Mouse (Mus musculus) cerebellum, adult 11-12 months (tissue): ENCODE results near the gene Ppp1r12a.
"Not testable (repeated sequence)": the region's sequence is repeated elsewhere in the genome, so short reads cannot be mapped to it uniquely, and the experiment has no call there.

Experiments used
- DNase-seq: peaks from one replicate; pipeline ENCODE4 v3.0.0; 2022

Gene Ppp1r12a

GRCm38 (mm10) chr10:108202126-108202525, 40.1 kb downstream of the Ppp1r12a start:
- no peak for DNase-seq

GRCm38 (mm10) chr10:108203440-108203839, 41.4 kb downstream of the Ppp1r12a start:
- DNase-seq = no peak

- no peak for DNase-seq
Measured at GRCm38 (mm10) chr10:108209396-108209795, 47.4 kb downstream of the Ppp1r12a start.

GRCm38 (mm10) chr10:108224413-108224812, 62.4 kb downstream of the Ppp1r12a start:
- DNase-seq = no peak

- DNase-seq = no peak
Measured at GRCm38 (mm10) chr10:108237049-108237448, 75.1 kb downstream of the Ppp1r12a start.

- DNase-seq = no peak
Measured at GRCm38 (mm10) chr10:108239061-108239460, 77.1 kb downstream of the Ppp1r12a start.

- no peak for DNase-seq
Measured at GRCm38 (mm10) chr10:108250710-108251109, 88.7 kb downstream of the Ppp1r12a start.

- no peak for DNase-seq
Measured at GRCm38 (mm10) chr10:108251181-108251580, 89.2 kb downstream of the Ppp1r12a start.

- no peak for DNase-seq
Measured at GRCm38 (mm10) chr10:108255812-108256376, 93.9 kb downstream of the Ppp1r12a start.

GRCm38 (mm10) chr10:108260931-108261330, 98.9 kb downstream of the Ppp1r12a start:
- DNase-seq = no peak

- no peak for DNase-seq
Measured at GRCm38 (mm10) chr10:108264641-108265040, 102.6 kb downstream of the Ppp1r12a start.

GRCm38 (mm10) chr10:108271201-108271600, 109.2 kb downstream of the Ppp1r12a start:
- DNase-seq = no peak

- DNase-seq = no peak
Measured at GRCm38 (mm10) chr10:108276678-108277077, 114.7 kb downstream of the Ppp1r12a start.

- DNase-seq = no peak
Measured at GRCm38 (mm10) chr10:108277198-108277597, 115.2 kb downstream of the Ppp1r12a start.

- not testable (repeated sequence) for DNase-seq
Measured at GRCm38 (mm10) chr10:108281099-108281498, 119.1 kb downstream of the Ppp1r12a start.

GRCm38 (mm10) chr10:108282351-108282750, 120.4 kb downstream of the Ppp1r12a start:
- no peak for DNase-seq

- DNase-seq = no peak
Measured at GRCm38 (mm10) chr10:108283418-108283817, 121.4 kb downstream of the Ppp1r12a start.

- DNase-seq = no peak
Measured at GRCm38 (mm10) chr10:108283837-108284236, 121.8 kb downstream of the Ppp1r12a start.

- DNase-seq = no peak
Measured at GRCm38 (mm10) chr10:108284445-108284844, 122.5 kb downstream of the Ppp1r12a start.

GRCm38 (mm10) chr10:108284977-108285376, 123.0 kb downstream of the Ppp1r12a start:
- no peak for DNase-seq

GRCm38 (mm10) chr10:108286658-108287437, 124.9 kb downstream of the Ppp1r12a start:
- no peak for DNase-seq

GRCm38 (mm10) chr10:108287438-108287801, 125.4 kb downstream of the Ppp1r12a start:
- DNase-seq = no peak

- no peak for DNase-seq
Measured at GRCm38 (mm10) chr10:108290046-108290445, 128.1 kb downstream of the Ppp1r12a start.

- DNase-seq = no peak
Measured at GRCm38 (mm10) chr10:108291688-108292471, 129.9 kb downstream of the Ppp1r12a start.
